Mouse (Mus musculus) thymus, postnatal 0 days (tissue): Measurements from ENCODE around the gene Psmc2. TPM values are rescaled to one million over a fixed set of nuclear protein-coding genes. Genes with fewer than 3 reads are reported as not detected.

Experiments used
- DNase-seq: peaks from one replicate; pipeline ENCODE4 v3.0.0-alpha.2; 2015; ENCODE audit warnings: low spot score
- polyA plus RNA-seq: library from polyadenylated mRNA; unstranded; fragments of >200 nt; fragmentation: Nextera tagmentation; extraction: Ambion mirVana; gene quantifications from 2 replicates; pipeline ENCODE4 v1.2.1, GENCODE M21; 2015

Gene Psmc2
- polyA plus RNA-seq, 1 experiment from 2014 or later: 195 TPM

GRCm38 (mm10) chr5:21803691-21804188 lies 18.7 kb downstream of the Psmc2 start:
- DNase-seq: no peak

DNA sequence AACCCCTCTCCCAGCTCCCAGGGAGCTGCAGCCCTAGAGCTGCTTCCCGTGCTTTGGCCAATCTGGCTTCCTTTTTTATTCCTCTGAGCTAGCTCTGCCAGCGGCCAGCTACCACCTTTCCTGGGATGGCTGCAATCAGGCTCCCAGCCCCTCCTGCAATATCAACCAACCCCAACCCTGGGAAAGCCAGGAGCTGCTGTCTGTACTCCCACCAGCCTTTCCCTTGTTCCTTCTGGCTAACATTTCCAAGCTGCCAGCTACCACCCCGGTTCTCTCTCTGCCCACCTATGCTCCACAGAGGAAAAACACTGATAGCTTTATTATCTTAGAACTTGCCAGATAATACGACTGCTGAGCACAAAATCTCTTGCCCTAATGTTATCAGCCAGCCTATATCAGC lies 19.8 kb downstream of the Psmc2 start:
- DNase-seq: no peak

DNA sequence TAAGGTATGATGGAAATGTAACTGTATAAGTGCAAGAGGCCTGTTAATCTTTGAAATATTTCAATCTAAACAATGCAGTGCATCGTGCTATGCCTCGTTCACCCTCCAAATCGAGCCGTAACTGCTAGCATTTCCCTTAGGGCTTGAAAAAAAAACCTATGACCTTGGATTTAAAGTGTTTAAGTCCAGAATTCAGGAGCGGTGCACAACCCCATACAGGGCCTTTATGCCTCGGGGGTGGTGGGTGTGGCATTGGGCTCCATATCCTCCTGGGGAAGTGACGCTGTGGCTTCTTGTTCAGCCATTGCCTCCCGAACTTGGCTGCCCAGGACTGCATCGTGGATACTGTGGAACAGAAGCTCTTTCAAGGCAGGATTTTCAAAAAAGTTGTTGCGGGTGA lies 25.8 kb downstream of the Psmc2 start:
- no peak for DNase-seq

DNA sequence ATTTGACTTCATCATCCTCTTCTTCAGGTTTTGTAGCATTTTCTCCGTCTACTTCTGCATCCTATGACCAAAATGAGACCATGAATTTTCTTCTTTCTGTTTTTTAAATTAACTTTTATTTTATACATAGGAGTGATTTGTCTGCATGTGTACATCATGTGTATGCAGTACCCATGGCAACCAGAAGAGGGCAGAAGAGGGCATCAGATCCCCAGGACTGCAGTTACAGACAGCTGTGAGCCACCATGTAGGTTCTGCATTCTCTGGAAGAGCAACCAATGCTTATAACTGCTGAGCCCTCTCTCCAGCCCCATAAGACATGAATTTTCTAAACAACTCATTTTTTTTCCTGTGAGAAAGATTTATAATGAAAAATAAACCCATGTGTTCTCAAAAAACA lies 28.9 kb downstream of the Psmc2 start:
- DNase-seq: peak; percentile 33

DNA sequence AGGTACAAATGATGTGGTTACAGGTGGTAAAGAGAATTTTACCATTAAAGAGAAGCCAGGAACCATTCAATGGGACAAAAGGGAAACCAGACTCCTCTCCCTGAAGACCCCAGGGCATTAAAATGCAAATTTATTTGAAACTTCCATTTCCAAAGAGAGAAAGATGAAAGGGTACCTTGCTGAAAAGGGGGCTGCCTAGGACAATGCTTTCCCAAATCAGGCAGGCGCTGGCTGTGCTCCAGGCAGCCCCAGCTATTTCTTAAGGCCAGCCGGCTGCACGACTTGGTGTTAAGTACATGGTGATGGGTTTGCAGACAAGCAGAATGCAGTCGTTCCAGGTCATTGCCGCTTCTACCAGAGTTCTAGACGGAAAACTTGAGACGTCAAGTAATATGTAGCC lies 41.3 kb downstream of the Psmc2 start:
- DNase-seq: no peak

- no peak for DNase-seq
These were observed 42.6 kb downstream of the Psmc2 start for GRCm38 (mm10) chr5:21827643-21828042.

GRCm38 (mm10) chr5:21828855-21829254 lies 43.8 kb downstream of the Psmc2 start:
- no peak for DNase-seq

GRCm38 (mm10) chr5:21831761-21832160 lies 46.7 kb downstream of the Psmc2 start:
- no peak for DNase-seq

DNA sequence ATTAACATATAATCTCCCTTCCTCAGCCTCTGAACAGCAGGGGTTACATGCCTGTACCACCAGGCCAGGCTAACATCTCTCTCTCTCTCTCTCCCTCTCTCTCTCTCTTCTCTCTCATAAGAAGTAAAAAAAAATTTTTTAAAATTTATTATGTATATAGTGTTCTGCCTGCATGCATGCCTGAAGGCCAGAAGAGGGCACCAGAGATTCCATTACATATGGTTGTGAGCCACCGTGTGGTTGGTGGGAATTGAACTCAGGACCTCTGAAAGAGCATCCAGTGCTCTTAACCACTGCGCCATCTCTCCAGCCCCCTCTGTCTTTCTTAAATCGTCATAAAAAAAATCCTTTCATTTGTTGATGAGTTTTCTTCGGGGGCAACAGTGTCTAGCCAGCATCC lies 59.6 kb downstream of the Psmc2 start:
- DNase-seq: no peak

GRCm38 (mm10) chr5:21846616-21847290 lies 61.7 kb downstream of the Psmc2 start:
- no peak for DNase-seq

DNA sequence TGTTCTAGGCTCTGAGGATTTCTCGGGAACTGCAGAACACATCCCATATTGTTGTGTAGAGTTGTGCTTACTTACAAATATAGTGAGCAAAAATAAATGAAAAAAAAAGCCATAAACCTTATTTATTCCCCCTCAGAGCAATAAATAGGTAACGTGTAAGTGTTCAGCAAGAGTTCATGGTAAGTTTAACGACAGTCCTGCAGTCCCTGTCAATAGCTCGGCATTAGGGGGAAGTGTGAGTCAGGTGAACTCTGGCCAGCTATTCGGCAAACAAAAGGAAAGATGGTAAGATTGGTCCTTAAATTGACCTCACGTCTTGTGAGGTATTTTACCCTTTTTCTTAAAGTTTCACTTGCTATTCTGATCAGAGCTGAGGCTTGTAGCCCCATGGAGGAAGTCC lies 62.4 kb downstream of the Psmc2 start:
- no peak for DNase-seq

GRCm38 (mm10) chr5:21851679-21852340 lies 66.7 kb downstream of the Psmc2 start:
- DNase-seq: no peak

Other genes starting within 250 kb of the Psmc2 start
- gene Lrrc17, start 241.7 kb upstream of the Psmc2 start, polyA plus RNA-seq: 10.6 TPM in 2 replicates
- 0.13 and 0.23 TPM in 2 replicates for gene Fbxl13, start 139.6 kb upstream of the Psmc2 start, polyA plus RNA-seq
- gene Armc10, start 139.5 kb upstream of the Psmc2 start, polyA plus RNA-seq: 34.4 and 36.3 TPM in 2 replicates
- gene Napepld, start 83.9 kb upstream of the Psmc2 start, polyA plus RNA-seq: 0.86 and 0.90 TPM in 2 replicates
- gene Pmpcb, start 48.1 kb upstream of the Psmc2 start, polyA plus RNA-seq: 68.0 and 71.5 TPM in 2 replicates
- gene Dnajc2, start within 50 bp of the Psmc2 start, polyA plus RNA-seq: 125 and 126 TPM in 2 replicates
- 0.05 TPM in 1 of 2 replicates, not detected in the other for gene Slc26a5, start 80.3 kb downstream of the Psmc2 start, polyA plus RNA-seq